Mouse (Mus musculus): Measurements from ENCODE around the gene Trmo.

- TF ChIP-seq CTCF (IDR thresholded peaks at IDR 0.05; ENCODE audit: control insufficient read depth, insufficient read depth, insufficient read length) (no peak), MYOD1 (IDR thresholded peaks at IDR 0.05; ENCODE audit: control insufficient read depth, insufficient read length, low read depth) (no peak), CEBPB (IDR thresholded peaks at IDR 0.05; ENCODE audit: low read depth) (no peak), MYOG (IDR thresholded peaks at IDR 0.05; ENCODE audit: control insufficient read depth, extremely low read depth, insufficient read length) (no peak), FOSL1 (IDR thresholded peaks at IDR 0.05; ENCODE audit: insufficient read depth, low read length, poor library complexity, severe bottlenecking) (no peak)
Measured at GRCm38 (mm10) chr4:46432339-46433036, 43.3 kb upstream of the Trmo start.
